Mouse (Mus musculus) hindbrain, postnatal 0 days (tissue): ENCODE data around the gene Soga1. TPM values are rescaled to one million over a fixed set of nuclear protein-coding genes. Genes with fewer than 3 reads are reported as not detected.

Source experiments
- ATAC-seq: fragments of 200-750 bp; cut with Nextera tagmentation; 2 replicates; pipeline ENCODE4 v1.8.0; 2017; ENCODE audit warnings: mild to moderate bottlenecking, moderate TSS enrichment, moderate library complexity
- DNase-seq: peaks from one replicate; pipeline ENCODE4 v3.0.0-alpha.2; 2015; ENCODE audit warnings: low spot score
- H3K27ac ChIP-seq: fragments of 300-500 bp; sonication (generic); 2 replicates; pipeline ENCODE4 v1.5.1; 2014; ENCODE audit warnings: mild to moderate bottlenecking
- H3K27me3 ChIP-seq: fragments of 300-500 bp; sonication (generic); 2 replicates; pipeline ENCODE4 v1.6.1; 2014; ENCODE audit warnings: low read length, mixed read lengths; ENCODE audit not compliant: insufficient read depth
- H3K36me3 ChIP-seq: fragments of 300-500 bp; sonication (generic); 2 replicates; pipeline ENCODE4 v1.6.1; 2014; ENCODE audit warnings: low read length, mixed read lengths; ENCODE audit not compliant: insufficient read depth
- H3K4me1 ChIP-seq: fragments of 300-500 bp; sonication (generic); 2 replicates; pipeline ENCODE4 v1.6.1; 2014; ENCODE audit warnings: antibody characterized with exemption, low read length, mixed read lengths; ENCODE audit not compliant: insufficient read depth
- H3K4me2 ChIP-seq: fragments of 300-500 bp; sonication (generic); 2 replicates; pipeline ENCODE4 v1.6.1; 2014; ENCODE audit warnings: low read depth, mild to moderate bottlenecking, low read length, moderate library complexity, mixed read lengths
- H3K4me3 ChIP-seq: fragments of 300-500 bp; sonication (generic); 2 replicates; pipeline ENCODE4 v1.5.1; 2014; ENCODE audit warnings: low read length
- H3K9ac ChIP-seq: fragments of 300-500 bp; sonication (generic); replicated peaks from 2 replicates; pipeline ENCODE4 v1.6.1; 2014; ENCODE audit warnings: mild to moderate bottlenecking, low read length, moderate library complexity, mixed read lengths
- H3K9me3 ChIP-seq: fragments of 300-500 bp; sonication (generic); 2 replicates; pipeline ENCODE4 v1.6.1; 2016; ENCODE audit warnings: low read length, mixed read lengths
- CTCF ChIP-seq: IDR thresholded peaks from 2 replicates; pipeline ENCODE4 v1.5.1; 2016; ENCODE audit warnings: antibody characterized with exemption, control low read depth, low read depth
- WGBS: fragments of 180-500 bp; shearing (Covaris S2); extraction: QIAGEN DNeasy Blood & Tissue Kit; methylation state at CpG from one replicate; pipeline ENCODE4 v1.1.7; 2014; 5-methylcytosine and 5-hydroxymethylcytosine counted together
- polyA plus RNA-seq: library from polyadenylated mRNA; unstranded; fragments of >200 nt; fragmentation: Nextera tagmentation; extraction: Ambion mirVana; gene quantifications from 2 replicates; pipeline ENCODE4 v1.2.1, GENCODE M21; 2015
- total RNA-seq: library from RNA; depleted of rRNA; stranded (reverse); fragments of >200 nt; gene quantifications from 2 replicates; pipeline ENCODE4 v1.2.3, GENCODE M21; 2014

The Soga1 gene
- total and polyA plus RNA-seq, 2 experiments from 2014 or later: 3.5 to 120 TPM

DNA sequence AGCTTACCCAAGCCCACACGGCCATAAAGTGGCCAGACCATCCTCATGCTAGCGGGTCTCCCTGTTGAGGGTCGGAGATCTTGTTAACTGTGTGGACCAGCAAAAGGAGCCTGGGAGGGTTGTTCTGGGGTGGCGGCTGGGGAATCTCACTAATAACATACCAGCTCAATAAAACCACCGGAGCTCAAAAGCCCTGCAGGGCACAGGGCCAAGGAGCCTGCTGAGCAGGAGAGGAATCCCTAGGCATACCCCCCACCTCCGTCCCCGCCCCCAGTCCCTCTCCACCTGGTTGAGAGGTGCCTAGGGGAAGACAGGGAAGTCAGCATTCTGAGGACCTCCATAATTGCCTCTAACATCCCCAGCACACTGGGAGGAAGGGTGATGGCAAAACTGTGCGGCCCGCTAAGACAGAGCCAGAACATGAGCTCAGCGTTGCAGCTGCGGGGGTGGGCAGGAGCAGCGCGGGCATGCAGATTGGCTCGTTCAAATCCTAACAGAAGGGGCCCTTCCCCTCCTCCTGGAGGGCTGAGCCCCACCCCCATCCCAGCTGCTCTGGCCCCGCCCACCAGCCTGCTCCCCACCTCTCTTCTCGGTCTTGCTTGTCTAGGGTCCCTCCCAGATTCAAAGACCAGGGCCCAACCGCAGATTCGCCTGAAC is 20.6 kb downstream of the Soga1 start:
- 0 out of 2 replicates have a peak overlapping the region, but pooled peaks have one; percentile 4 for H3K9ac ChIP-seq
- peaks cover 24% of the 10 kb centered on the region for H3K36me3 ChIP-seq
- peaks cover 23% of the 10 kb centered on the region for H3K4me1 ChIP-seq
- H3K9me3 ChIP-seq: no peaks in the 10 kb centered on the region
- peak overlapping the region; percentile 80 for H3K27ac ChIP-seq
- 14% methylated on average over 14 of the region's 18 CpGs for WGBS
- H3K27me3 ChIP-seq: no peaks in the 10 kb centered on the region
- TF ChIP-seq CTCF: no peak
- H3K4me2 ChIP-seq: 0 out of 2 replicates have a peak overlapping the region, but pooled peaks have one; percentile 11
- no peak overlapping the region for H3K4me3 ChIP-seq
- ATAC-seq (peak; percentile 85), DNase-seq (peak; percentile 87)

- H3K9ac ChIP-seq: no peak overlapping the region; the same call in 1 of the 2 replicates
- no peak for TF ChIP-seq CTCF
- peaks cover 30% of the 10 kb centered on the region for H3K36me3 ChIP-seq
- 80% methylated on average over 4 of the region's 4 CpGs for WGBS
- H3K27me3 ChIP-seq: no peaks in the 10 kb centered on the region
- peak overlapping the region; percentile 80; the same call in 1 of the 2 replicates for H3K27ac ChIP-seq
- H3K4me1 ChIP-seq: peaks cover 18% of the 10 kb centered on the region
- ATAC-seq (no peak), DNase-seq (no peak)
- H3K4me2 ChIP-seq: no peak overlapping the region
- H3K9me3 ChIP-seq: no peaks in the 10 kb centered on the region
- no peak overlapping the region for H3K4me3 ChIP-seq
These were observed 21.3 kb downstream of the Soga1 start for GRCm38 (mm10) chr2:157057758-157058157.

DNA sequence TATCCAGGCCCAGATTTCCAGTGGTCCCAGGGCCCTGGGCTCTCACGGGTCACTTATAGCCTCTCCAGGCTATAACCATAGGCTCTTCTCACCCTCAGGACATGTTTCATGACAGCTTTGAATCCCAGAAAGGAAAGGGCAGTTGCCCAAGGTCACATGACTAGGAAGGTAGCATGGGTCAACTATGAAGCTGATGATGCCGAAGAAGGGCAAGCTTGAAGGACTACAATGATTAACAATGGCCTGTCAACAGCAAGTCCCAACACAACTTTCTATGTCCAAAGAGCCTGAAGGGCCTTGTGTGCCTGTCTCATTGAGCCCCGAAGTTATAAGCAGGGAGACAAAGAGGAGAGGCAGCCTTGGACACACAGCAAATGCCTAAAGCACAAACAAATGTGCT is 21.9 kb downstream of the Soga1 start:
- WGBS: 85% methylated on average over 3 of the region's 3 CpGs

GRCm38 (mm10) chr2:157055721-157056120 is 23.3 kb downstream of the Soga1 start:
- Histone ChIP-seq H3K4me3 (no peak overlapping the region), H3K4me1 (peaks cover 23% of the 10 kb centered on the region), H3K27me3 (no peaks in the 10 kb centered on the region), H3K36me3 (peaks cover 30% of the 10 kb centered on the region), H3K9ac (no peak overlapping the region), H3K9me3 (no peaks in the 10 kb centered on the region), H3K27ac (no peak overlapping the region), H3K4me2 (no peak overlapping the region)
- no peak for DNase-seq
- TF ChIP-seq CTCF: no peak
- 79% methylated on average over 6 of the region's 6 CpGs for WGBS
- ATAC-seq: no peak

More for the DNA sequence above, 21.9 kb downstream of the Soga1 start:
- Histone ChIP-seq H3K4me3 (no peak overlapping the region), H3K9me3 (no peaks in the 10 kb centered on the region), H3K4me2 (no peak overlapping the region), H3K36me3 (peaks cover 30% of the 10 kb centered on the region), H3K27ac (peak overlapping the region; percentile 80; the same call in 1 of the 2 replicates), H3K9ac (no peak overlapping the region; the same call in 1 of the 2 replicates), H3K27me3 (no peaks in the 10 kb centered on the region), H3K4me1 (peaks cover 18% of the 10 kb centered on the region)
- TF ChIP-seq CTCF: no peak
- DNase-seq (no peak), ATAC-seq (no peak)

DNA sequence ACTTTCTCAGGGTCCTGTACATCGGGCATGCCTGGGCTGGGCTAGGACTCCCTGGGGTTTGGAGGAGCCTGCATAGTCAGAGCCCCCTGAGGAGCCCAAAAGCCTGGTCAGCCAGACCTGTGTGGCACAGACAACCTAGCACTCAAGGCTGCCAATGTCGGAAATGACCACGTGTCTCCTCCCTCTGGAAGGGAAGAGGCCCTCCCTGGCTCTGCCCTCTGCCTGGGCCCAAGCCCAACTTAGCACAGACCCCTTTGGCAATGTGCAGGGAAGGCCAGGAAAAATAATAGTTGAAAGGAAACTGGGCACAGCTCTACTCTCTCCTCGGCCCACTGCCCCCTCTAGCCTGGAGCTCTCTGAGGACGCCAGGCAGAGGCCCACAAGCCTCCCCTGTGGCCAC is 24.2 kb downstream of the Soga1 start:
- TF ChIP-seq CTCF: no peak
- ATAC-seq (peak; percentile 59), DNase-seq (peak; percentile 80)
- peak overlapping the region; percentile 61 for H3K27ac ChIP-seq
- 0 out of 2 replicates have a peak overlapping the region, but pooled peaks have one; percentile 1 for H3K9ac ChIP-seq
- no peak overlapping the region for H3K4me3 ChIP-seq
- H3K36me3 ChIP-seq: peaks cover 27% of the 10 kb centered on the region
- H3K4me2 ChIP-seq: no peak overlapping the region
- WGBS: 23% methylated on average over 5 of the region's 5 CpGs
- H3K4me1 ChIP-seq: peaks cover 31% of the 10 kb centered on the region
- no peaks in the 10 kb centered on the region for H3K9me3 ChIP-seq
- no peaks in the 10 kb centered on the region for H3K27me3 ChIP-seq

DNA sequence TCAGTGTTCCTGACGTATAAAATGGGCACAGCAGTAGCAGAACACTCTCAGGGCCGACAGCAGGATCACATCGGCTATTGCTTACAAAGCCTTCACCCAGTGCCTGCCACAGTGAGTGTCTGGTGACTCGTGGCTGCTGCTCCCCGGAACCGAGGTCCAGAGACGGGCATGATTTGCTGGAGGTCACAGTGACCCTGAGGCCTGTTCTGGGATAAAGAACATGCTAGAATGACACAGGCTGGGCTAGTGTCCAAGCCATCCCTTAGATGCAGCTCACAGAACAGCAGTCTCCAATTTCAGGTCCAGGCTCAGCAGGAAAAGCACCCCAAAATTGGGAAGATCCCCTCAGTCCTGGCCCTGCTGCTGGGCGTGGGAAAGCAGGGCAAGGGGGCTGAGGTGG is 24.8 kb downstream of the Soga1 start:
- Histone ChIP-seq H3K4me2 (no peak overlapping the region), H3K9ac (0 out of 2 replicates have a peak overlapping the region, but pooled peaks have one; percentile 1), H3K9me3 (no peaks in the 10 kb centered on the region), H3K4me1 (peaks cover 34% of the 10 kb centered on the region), H3K27ac (peak overlapping the region; percentile 61), H3K27me3 (no peaks in the 10 kb centered on the region), H3K4me3 (no peak overlapping the region), H3K36me3 (peaks cover 22% of the 10 kb centered on the region)
- ATAC-seq (no peak), DNase-seq (no peak)
- no peak for TF ChIP-seq CTCF
- 61% methylated on average over 8 of the region's 8 CpGs for WGBS

- peaks cover 35% of the 10 kb centered on the region for H3K4me1 ChIP-seq
- H3K9ac ChIP-seq: no peak overlapping the region
- H3K27me3 ChIP-seq: no peaks in the 10 kb centered on the region
- ATAC-seq: no peak
- no peak for DNase-seq
- H3K4me3 ChIP-seq: no peak overlapping the region
- TF ChIP-seq CTCF: peak; percentile 41
- H3K27ac ChIP-seq: peak overlapping the region; percentile 61; the same call in 1 of the 2 replicates
- H3K36me3 ChIP-seq: peaks cover 22% of the 10 kb centered on the region
- 74% methylated on average over 4 of the region's 4 CpGs for WGBS
- no peaks in the 10 kb centered on the region for H3K9me3 ChIP-seq
- no peak overlapping the region for H3K4me2 ChIP-seq
These were observed 25.3 kb downstream of the Soga1 start for GRCm38 (mm10) chr2:157053787-157054186.
